Mouse (Mus musculus): Measurements from ENCODE around the gene Caprin1.
A peak's percentile ranks its signal among the peaks of the same experiment; 100 is the strongest.

Gene Caprin1

GRCm38 (mm10) chr2:103730999-103731398 is 66.5 kb downstream of the Caprin1 start:
- peak; percentile 68 to 84 for DNase-seq (ENCODE audit: low spot score in 2 of 2)

- no peak for DNase-seq (ENCODE audit: low spot score in 2 of 2)
Observed at GRCm38 (mm10) chr2:103728027-103728540, 69.4 kb downstream of the Caprin1 start.

GRCm38 (mm10) chr2:103724521-103724920 is 72.9 kb downstream of the Caprin1 start:
- DNase-seq (ENCODE audit: low spot score in 2 of 2): no peak

GRCm38 (mm10) chr2:103719292-103719646 is 78.2 kb downstream of the Caprin1 start:
- no peak for DNase-seq (ENCODE audit: low spot score in 2 of 2)

- peak; percentile 51 to 68 for DNase-seq (ENCODE audit: low spot score in 2 of 2)
Observed at GRCm38 (mm10) chr2:103718594-103719291, 78.7 kb downstream of the Caprin1 start.

GRCm38 (mm10) chr2:103714412-103714811 is 83.0 kb downstream of the Caprin1 start:
- DNase-seq (ENCODE audit: low spot score in 2 of 2): no peak

- no peak for DNase-seq (ENCODE audit: low spot score in 2 of 2)
Observed at GRCm38 (mm10) chr2:103713831-103714230, 83.6 kb downstream of the Caprin1 start.

All from frontal cortex, postnatal 36 days (tissue).